Mouse (Mus musculus) T-cell, adult 2 months (primary cell): ENCODE measurements at regions not wholly inside any gene's neighbourhood (a gene's known extent, or its start where the extent isn't known, plus 50 kb on each side); places are given as distances from the start of the nearest gene placed in this dataset.

Experiments
- DNase-seq: peaks from one replicate; pipeline ENCODE4 v3.0.0; 2022; ENCODE audit warnings: low spot score

GRCm38 (mm10) chr3:60311178-60311577 is 161.5 kb upstream of the Mbnl1 start:
- no peak for DNase-seq

DNA sequence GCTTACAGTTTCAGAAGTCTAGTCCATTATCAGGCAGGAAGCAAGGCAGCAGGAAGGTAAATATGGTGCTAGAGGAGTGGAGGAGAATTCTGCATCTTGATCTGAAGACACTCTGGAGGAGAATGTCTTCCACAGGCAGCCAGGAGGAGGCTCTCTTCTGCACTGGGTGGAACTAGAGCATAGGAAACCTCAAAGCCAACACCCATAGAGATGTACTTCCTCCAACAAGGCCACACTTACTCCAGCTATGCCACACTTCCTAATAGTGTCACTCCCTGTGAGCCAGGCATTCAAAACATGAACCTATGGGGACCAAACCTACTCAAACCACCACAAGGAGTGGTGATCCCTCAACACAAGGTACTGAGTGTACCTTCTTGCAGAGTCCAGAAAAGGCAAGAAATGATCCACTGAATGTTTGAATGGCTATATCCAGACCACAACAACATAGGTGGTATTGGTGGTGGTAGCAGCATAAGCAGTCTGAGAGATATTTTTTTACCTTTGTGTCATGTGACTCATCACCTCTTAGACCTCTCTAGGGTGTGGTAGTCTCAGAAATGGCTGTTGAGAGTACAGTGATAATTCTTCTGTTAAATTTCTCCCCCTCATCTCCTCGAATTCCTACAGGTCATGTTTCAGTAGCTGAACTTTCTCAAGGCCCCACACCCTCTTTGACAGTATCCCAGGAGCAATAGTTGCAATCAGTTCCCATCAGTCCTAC is 152.3 kb upstream of the Mbnl1 start:
- DNase-seq: peak; percentile 69

GRCm38 (mm10) chr3:60323514-60323913 is 149.1 kb upstream of the Mbnl1 start:
- DNase-seq: no peak

GRCm38 (mm10) chr3:60324416-60324815 is 148.2 kb upstream of the Mbnl1 start:
- no peak for DNase-seq

DNA sequence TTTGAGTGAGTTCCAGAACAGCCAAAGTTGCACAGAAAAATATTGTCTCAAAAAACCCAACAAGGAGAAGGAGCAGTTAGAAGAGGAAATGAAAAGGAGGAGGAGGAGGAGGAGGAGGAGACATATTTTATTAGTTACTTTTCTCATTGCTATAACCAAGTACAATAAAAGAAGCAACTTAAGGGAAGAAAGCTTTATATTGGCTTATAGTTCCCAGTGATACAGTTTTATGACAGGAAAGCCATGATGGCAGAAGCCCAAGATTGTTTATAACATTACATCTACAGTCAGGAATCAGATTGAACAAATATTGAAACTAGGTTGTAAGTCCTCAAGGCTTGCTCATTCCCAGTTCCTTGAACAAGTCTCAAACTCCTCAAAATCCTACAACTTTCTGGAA is 147.7 kb upstream of the Mbnl1 start:
- no peak for DNase-seq

- no peak for DNase-seq
Observed at GRCm38 (mm10) chr3:60332460-60332859, 140.2 kb upstream of the Mbnl1 start.

DNA sequence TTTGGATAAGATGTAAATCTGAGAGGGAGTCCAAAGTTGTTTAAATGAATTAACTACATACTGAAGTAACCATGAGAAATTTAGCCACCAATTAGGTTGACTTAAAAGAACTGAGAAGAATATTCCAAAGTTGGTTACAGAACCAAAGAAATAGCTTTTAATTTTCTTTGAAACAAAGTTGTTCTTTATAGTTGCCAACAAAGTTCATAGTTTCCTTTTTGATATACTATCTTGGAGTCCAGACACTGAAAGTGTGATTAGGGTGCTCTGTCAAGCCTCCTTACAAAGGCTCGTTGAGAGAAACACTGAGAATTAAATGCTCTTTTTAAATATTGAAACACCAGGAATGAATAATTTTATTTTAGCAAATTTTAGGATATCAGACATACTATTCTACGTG is 139.0 kb upstream of the Mbnl1 start:
- no peak for DNase-seq

DNA sequence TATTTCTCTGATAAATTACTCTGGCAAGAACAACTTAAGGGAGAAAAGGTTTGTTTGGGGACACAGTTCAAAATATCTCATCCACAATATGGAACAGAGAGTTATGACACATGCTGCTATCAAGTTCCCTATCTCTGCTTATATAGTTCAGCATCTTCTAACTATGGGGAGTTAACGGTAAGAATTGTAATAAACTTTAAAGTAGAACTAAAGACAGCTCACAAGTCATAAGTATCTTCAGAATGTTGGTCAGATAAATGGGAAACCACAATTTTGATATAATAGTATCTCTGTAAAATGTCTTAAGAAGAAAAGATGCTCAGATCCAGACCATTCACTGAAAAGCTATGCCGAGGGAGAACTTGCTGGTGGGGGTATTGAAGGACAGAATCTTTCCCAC is 138.5 kb upstream of the Mbnl1 start:
- DNase-seq: no peak

GRCm38 (mm10) chr3:60346390-60346789 is 126.2 kb upstream of the Mbnl1 start:
- DNase-seq: no peak

DNA sequence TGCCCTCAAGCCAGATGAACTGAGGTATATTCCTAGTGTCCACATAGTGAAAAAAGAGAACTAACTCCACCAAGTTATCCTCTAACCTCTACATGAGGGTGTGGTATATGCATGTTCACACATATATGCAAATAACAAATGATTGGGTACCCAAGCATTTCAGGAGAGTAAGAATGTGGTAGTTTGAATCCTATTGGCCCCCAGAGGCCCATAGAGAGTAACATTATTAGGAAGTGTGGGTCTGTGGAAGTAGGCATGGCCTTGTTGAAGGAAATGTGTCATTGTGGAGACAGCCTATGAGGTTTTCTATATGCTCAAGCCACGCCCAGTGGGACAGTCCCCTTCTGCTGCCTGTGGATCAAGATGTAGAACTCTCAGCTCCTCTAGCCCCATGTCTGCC is 125.6 kb upstream of the Mbnl1 start:
- DNase-seq: no peak

- DNase-seq: no peak
Observed at GRCm38 (mm10) chr3:60371176-60371965, 101.3 kb upstream of the Mbnl1 start.

DNA sequence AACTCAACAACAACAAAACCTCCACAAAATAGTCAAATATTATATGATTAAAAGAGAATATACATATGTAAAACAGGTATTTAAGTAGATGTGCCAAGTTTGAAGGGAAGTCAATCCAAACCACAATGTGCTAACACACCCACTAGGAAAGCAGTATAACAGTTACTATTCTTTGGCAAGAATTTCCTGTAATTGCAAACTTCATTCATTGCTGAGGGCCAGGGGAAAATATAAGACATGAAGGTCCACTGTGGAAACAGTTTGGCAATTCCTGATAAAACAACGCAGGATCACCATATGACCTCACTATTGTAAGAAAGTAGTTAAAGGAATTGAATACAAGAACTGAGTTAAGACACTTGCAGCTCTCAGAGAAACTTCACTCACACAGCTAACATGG is 99.0 kb upstream of the Mbnl1 start:
- DNase-seq: no peak

GRCm38 (mm10) chr3:60388593-60388992 is 84.0 kb upstream of the Mbnl1 start:
- no peak for DNase-seq

- no peak for DNase-seq
Observed at GRCm38 (mm10) chr3:60389032-60389431, 83.6 kb upstream of the Mbnl1 start.

- no peak for DNase-seq
Observed at GRCm38 (mm10) chr3:60395299-60395698, 77.3 kb upstream of the Mbnl1 start.

- DNase-seq: no peak
Observed at GRCm38 (mm10) chr3:60396971-60397370, 75.7 kb upstream of the Mbnl1 start.

- no peak for DNase-seq
Observed at GRCm38 (mm10) chr3:60398796-60399195, 73.8 kb upstream of the Mbnl1 start.

- no peak for DNase-seq
Observed at GRCm38 (mm10) chr3:60402251-60402830, 70.3 kb upstream of the Mbnl1 start.

GRCm38 (mm10) chr3:60407426-60407825 is 65.2 kb upstream of the Mbnl1 start:
- no peak for DNase-seq

GRCm38 (mm10) chr3:60407906-60408305 is 64.7 kb upstream of the Mbnl1 start:
- peak; percentile 24 for DNase-seq

DNA sequence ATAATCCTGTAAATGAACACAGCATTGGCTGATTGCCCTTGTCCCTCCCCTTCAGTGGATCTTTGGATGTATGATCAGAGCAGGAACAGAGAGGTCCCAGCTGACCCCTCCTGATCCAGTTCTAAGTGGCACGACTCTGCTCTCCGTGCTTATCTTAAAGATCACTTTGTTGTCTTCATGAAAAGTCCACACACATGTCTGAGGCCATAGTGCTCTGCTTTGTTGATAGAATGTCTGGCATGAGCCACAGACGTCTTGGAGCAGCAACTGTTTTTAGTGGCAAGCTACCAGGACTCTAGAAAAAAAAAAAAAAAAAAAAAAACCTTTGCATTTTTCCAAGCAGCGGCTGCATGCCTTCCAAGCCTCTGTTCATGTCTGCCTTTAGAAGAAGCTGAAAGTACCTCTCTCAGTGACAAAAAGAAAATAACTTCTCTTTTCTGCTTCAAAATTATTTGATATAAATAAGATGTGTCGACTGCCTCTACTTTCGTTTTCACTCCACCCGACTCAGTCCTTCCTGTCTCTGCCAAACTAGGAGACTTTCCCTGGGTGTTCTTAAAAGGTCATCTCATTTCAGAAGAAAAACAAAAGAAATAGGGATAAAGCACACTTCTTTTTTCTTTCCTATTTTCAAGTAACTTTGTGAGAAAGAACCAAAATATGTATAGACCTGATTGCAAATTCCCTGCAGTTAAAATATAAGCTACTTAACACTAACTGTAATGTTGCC is 63.9 kb upstream of the Mbnl1 start:
- peak; percentile 45 for DNase-seq

DNA sequence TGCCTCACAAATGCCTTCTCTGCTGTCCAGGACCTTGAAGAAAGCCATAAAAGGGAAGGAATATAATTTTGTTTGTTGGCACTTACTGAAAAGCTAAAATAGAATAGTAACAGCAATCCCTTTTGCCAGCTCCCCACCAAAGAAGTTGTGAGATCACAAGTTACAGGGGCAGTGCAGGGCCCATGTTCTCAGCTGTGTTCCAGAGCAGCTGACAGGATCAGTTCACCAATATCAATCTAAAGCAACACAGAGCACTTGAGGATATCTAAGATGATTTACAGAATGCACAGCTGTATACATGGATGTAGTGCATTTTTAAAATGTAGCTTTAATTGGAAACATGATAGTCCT is 63.4 kb upstream of the Mbnl1 start:
- no peak for DNase-seq

DNA sequence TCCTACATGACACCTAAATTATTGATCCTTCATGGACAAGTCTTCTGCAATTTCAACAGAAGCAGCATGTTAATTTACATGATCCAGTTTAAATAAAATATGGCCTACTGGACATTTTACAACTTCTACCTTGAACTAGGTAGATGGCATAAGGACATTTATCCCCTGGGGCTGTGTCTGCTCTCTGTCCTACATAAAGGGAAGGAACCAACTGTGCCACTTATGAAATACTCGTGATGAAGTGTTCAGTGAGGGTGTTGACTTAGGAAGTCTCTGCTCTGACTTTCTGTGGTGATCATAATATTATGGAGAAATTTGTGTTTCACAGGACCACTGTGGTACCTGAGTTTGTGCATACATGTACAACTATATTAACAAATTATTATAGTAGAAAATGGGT is 60.9 kb upstream of the Mbnl1 start:
- DNase-seq: no peak
